Mouse (Mus musculus) MEL (cell line): ENCODE results near the gene Maea. TPM values are rescaled to one million over a fixed set of nuclear protein-coding genes. Genes with fewer than 3 reads are reported as not detected.
A peak's percentile ranks its signal among the peaks of the same experiment; 100 is the strongest.

Experiments used
- DNase-seq: peaks from one replicate; pipeline ENCODE4 v3.0.0; 2011; ENCODE audit warnings: low read depth, low spot score
- H3K27ac ChIP-seq: 2 replicates; pipeline ENCODE4 v1.5.1; 2012; ENCODE audit warnings: low read depth, mild to moderate bottlenecking, control low read depth, low read length, moderate library complexity; ENCODE audit not compliant: control insufficient read depth
- H3K27me3 ChIP-seq, 2 experiments: fragments of 150-350 bp in 1 of 2; sonication (generic) in 1 of 2; 2 replicates each; pipeline ENCODE4 v1.6.1; 2012; ENCODE audit warnings: low read length in 2 of 2, mild to moderate bottlenecking in 2 of 2, improper control_type of control experiment in 1 of 2, moderate library complexity in 1 of 2; ENCODE audit not compliant: insufficient read depth in 2 of 2, control insufficient read depth in 1 of 2
- H3K36me3 ChIP-seq, 2 experiments: 2 replicates each; pipeline ENCODE4 v1.6.1; 2012 to 2014; ENCODE audit warnings: low read length in 2 of 2, improper control_type of control experiment in 1 of 2, inconsistent platforms in 1 of 2, mild to moderate bottlenecking in 1 of 2; ENCODE audit not compliant: insufficient read depth in 2 of 2, control insufficient read depth in 1 of 2
- H3K4me1 ChIP-seq, 2 experiments: fragments of 150-350 bp in 1 of 2; sonication (generic) in 1 of 2; 2 replicates each; pipeline ENCODE4 v1.6.1; 2012; ENCODE audit warnings: low read length in 2 of 2, improper control_type of control experiment in 1 of 2, mild to moderate bottlenecking in 1 of 2; ENCODE audit not compliant: insufficient read depth in 2 of 2, control insufficient read depth in 1 of 2
- H3K4me3 ChIP-seq, 2 experiments: fragments of 150-350 bp in 1 of 2; sonication (generic) in 1 of 2; 2 replicates each; pipeline ENCODE4 v1.5.1; 2012; ENCODE audit warnings: low read depth in 2 of 2, low read length in 2 of 2, mild to moderate bottlenecking in 2 of 2, moderate library complexity in 2 of 2, control low read depth in 1 of 2, improper control_type of control experiment in 1 of 2; ENCODE audit not compliant: control insufficient read depth in 1 of 2, insufficient read depth in 1 of 2
- H3K79me2 ChIP-seq: 2 replicates; pipeline ENCODE4 v1.6.1; 2012; ENCODE audit warnings: mild to moderate bottlenecking, low read length, moderate library complexity; ENCODE audit not compliant: control insufficient read depth, poor library complexity, insufficient read depth
- H3K9ac ChIP-seq: 2 replicates; pipeline ENCODE4 v1.6.1; 2012; ENCODE audit warnings: low read depth, mild to moderate bottlenecking, control low read depth, low read length, moderate library complexity; ENCODE audit not compliant: control insufficient read depth, poor library complexity, severe bottlenecking
- H3K9me3 ChIP-seq: fragments of 150-350 bp; sonication (generic); replicated peaks from 2 replicates; pipeline ENCODE4 v1.6.1; 2012; ENCODE audit warnings: mild to moderate bottlenecking, low read length, improper control_type of control experiment, moderate library complexity; ENCODE audit not compliant: insufficient read depth
- BHLHE40 ChIP-seq: IDR thresholded peaks from 2 replicates; pipeline ENCODE4 v1.6.1; 2012; ENCODE audit warnings: low read depth, mild to moderate bottlenecking, inconsistent platforms, low read length, improper control_type of control experiment, borderline replicate concordance
- CHD1 ChIP-seq: IDR thresholded peaks from 2 replicates; pipeline ENCODE4 v1.6.1; 2012; ENCODE audit warnings: low read depth, mild to moderate bottlenecking, inconsistent platforms, low read length, improper control_type of control experiment
- CHD2 ChIP-seq: IDR thresholded peaks from 2 replicates; pipeline ENCODE4 v1.6.1; 2011; ENCODE audit warnings: low read length, improper control_type of control experiment
- CTCF ChIP-seq, 3 experiments: IDR thresholded peaks in 2 of 3; conservative IDR thresholded peaks in 1 of 3; 2 replicates each; pipeline ENCODE4 v1.5.1; 2011 to 2012; ENCODE audit warnings: low read length in 3 of 3, low read depth in 2 of 3, mild to moderate bottlenecking in 2 of 3, improper control_type of control experiment in 1 of 3, inconsistent platforms in 1 of 3, mixed read lengths in 1 of 3, moderate library complexity in 1 of 3; ENCODE audit not compliant: control insufficient read depth in 1 of 3, insufficient read depth in 1 of 3, poor library complexity in 1 of 3, severe bottlenecking in 1 of 3
- ELF1 ChIP-seq: IDR thresholded peaks from 2 replicates; pipeline ENCODE4 v1.6.1; 2014; ENCODE audit warnings: low read depth, mild to moderate bottlenecking, inconsistent platforms, low read length, improper control_type of control experiment, moderate library complexity
- EP300 ChIP-seq, 2 experiments: IDR thresholded peaks; 2 replicates each; pipeline ENCODE4 v1.6.1; 2011; ENCODE audit warnings: improper control_type of control experiment in 2 of 2, low read length in 2 of 2, low read depth in 1 of 2, mild to moderate bottlenecking in 1 of 2
- GATA1 ChIP-seq: IDR thresholded peaks from 2 replicates; pipeline ENCODE4 v1.6.1; 2011; ENCODE audit warnings: low read depth, low read length, improper control_type of control experiment
- HCFC1 ChIP-seq: IDR thresholded peaks from 2 replicates; pipeline ENCODE4 v1.6.1; 2012; ENCODE audit warnings: low read depth, mild to moderate bottlenecking, inconsistent platforms, low read length, improper control_type of control experiment, moderate library complexity
- MAX ChIP-seq: IDR thresholded peaks from 2 replicates; pipeline ENCODE4 v1.6.1; 2011; ENCODE audit warnings: low read length, improper control_type of control experiment
- MYC ChIP-seq: IDR thresholded peaks from 2 replicates; pipeline ENCODE4 v1.6.1; 2011; ENCODE audit warnings: low read depth, mild to moderate bottlenecking, low read length, improper control_type of control experiment, moderate library complexity
- POLR2AphosphoS2 ChIP-seq: IDR thresholded peaks from 2 replicates; pipeline ENCODE4 v1.6.1; 2011; ENCODE audit warnings: low read length, improper control_type of control experiment
- SIN3A ChIP-seq: IDR thresholded peaks from 2 replicates; pipeline ENCODE4 v1.6.1; 2012; ENCODE audit warnings: low read length, improper control_type of control experiment, inconsistent platforms
- SMC3 ChIP-seq: IDR thresholded peaks from 2 replicates; pipeline ENCODE4 v1.6.1; 2011; ENCODE audit warnings: low read depth, low read length, improper control_type of control experiment
- TBP ChIP-seq: IDR thresholded peaks from 2 replicates; pipeline ENCODE4 v1.8.0; 2011; ENCODE audit warnings: low read depth, low read length, improper control_type of control experiment
- UBTF ChIP-seq: IDR thresholded peaks from 2 replicates; pipeline ENCODE4 v1.6.1; 2012; ENCODE audit warnings: low read depth, mild to moderate bottlenecking, inconsistent platforms, low read length, improper control_type of control experiment, moderate library complexity, borderline replicate concordance; ENCODE audit not compliant: insufficient read depth
- ZC3H11A ChIP-seq: IDR thresholded peaks from 2 replicates; pipeline ENCODE4 v1.6.1; 2012; ENCODE audit warnings: low read depth, mild to moderate bottlenecking, inconsistent platforms, low read length, improper control_type of control experiment
- ZKSCAN1 ChIP-seq: IDR thresholded peaks from 2 replicates; pipeline ENCODE4 v1.6.1; 2012; ENCODE audit warnings: low read depth, mild to moderate bottlenecking, inconsistent platforms, low read length, improper control_type of control experiment, moderate library complexity
- polyA plus RNA-seq, 2 experiments: library from polyadenylated mRNA; stranded (reverse) in 1 of 2; unstranded in 1 of 2; fragments of >175 nt in 1 of 2; fragments of >200 nt in 1 of 2; gene quantifications; 2 replicates each; pipeline versions ENCODE4 v1.2.1 to v1.2.4; 2012; ENCODE audit warnings: low replicate concordance in 2 of 2, low read depth in 1 of 2; ENCODE audit not compliant: insufficient read length in 2 of 2, insufficient read depth in 1 of 2, missing spikeins in 1 of 2
- total RNA-seq: library from RNA; depleted of rRNA; stranded (reverse); fragments of 300-350 nt; gene quantifications from 2 replicates; pipeline ENCODE4 v1.2.3, GENCODE M21; 2012

Maea gene
- total and polyA plus RNA-seq, 3 experiments = 140 to 224 TPM; not detected in 1

- Histone ChIP-seq H3K9ac (no peak overlapping the region), H3K27ac (no peak overlapping the region), H3K79me2 (peaks cover 86% of the 10 kb centered on the region)
- no peak for DNase-seq
- no peak for TF ChIP-seq SIN3A
- no peak for TF ChIP-seq ZC3H11A
- TF ChIP-seq MYC = no peak
- TF ChIP-seq CHD2 = no peak
- TF ChIP-seq, all 39 proteins: peak for 0
- Histone ChIP-seq H3K27me3 (no peaks in the 10 kb centered on the region), H3K9me3 (no peaks in the 10 kb centered on the region), H3K4me3 (no peak overlapping the region), H3K4me1 (peaks cover 4 to 21% of the 10 kb centered on the region in 2 experiments), H3K36me3 (peaks cover 9 to 31% of the 10 kb centered on the region in 2 experiments)
Observed at GRCm38 (mm10) chr5:33343571-33343970, 8.3 kb downstream of the Maea start.

GRCm38 (mm10) chr5:33344070-33344469, 8.8 kb downstream of the Maea start:
- H3K27me3 ChIP-seq = no peaks in the 10 kb centered on the region
- H3K9me3 ChIP-seq = no peaks in the 10 kb centered on the region
- peaks cover 9 to 34% of the 10 kb centered on the region in 2 experiments for H3K36me3 ChIP-seq
- TF ChIP-seq ZKSCAN1 (no peak), EP300 (IDR thresholded peaks at IDR 0.05; ENCODE audit: low read depth in 1 of 2, low read length in 2 of 2) (peak in 1 of 2 experiments; percentile 33; a peak in 1 of 4 replicates), GATA1 (peak; percentile 27; the same call in 1 of the 2 replicates), MYC (no peak)
- TF ChIP-seq, all 39 proteins: peak for 2
- Histone ChIP-seq H3K4me3 (no peak overlapping the region), H3K79me2 (peaks cover 84% of the 10 kb centered on the region), H3K27ac (no peak overlapping the region), H3K9ac (no peak overlapping the region), H3K4me1 (peaks cover 5 to 21% of the 10 kb centered on the region in 2 experiments)
- DNase-seq = peak; percentile 71

GRCm38 (mm10) chr5:33347620-33348019, 12.3 kb downstream of the Maea start:
- H3K4me1 ChIP-seq = peaks cover 26 to 40% of the 10 kb centered on the region in 2 experiments
- H3K27me3 ChIP-seq = no peaks in the 10 kb centered on the region
- no peaks in the 10 kb centered on the region for H3K9me3 ChIP-seq
- DNase-seq = no peak
- peaks cover 3 to 62% of the 10 kb centered on the region in 2 experiments for H3K36me3 ChIP-seq
- no peak overlapping the region for H3K4me3 ChIP-seq
- no peak for TF ChIP-seq GATA1
- no peak for TF ChIP-seq TBP
- no peak for TF ChIP-seq POLR2AphosphoS2
- no peak for TF ChIP-seq ZC3H11A
- TF ChIP-seq MAX = no peak
- TF ChIP-seq CHD1 = no peak
- no peak for TF ChIP-seq BHLHE40
- TF ChIP-seq SMC3 = no peak
- no peak for TF ChIP-seq ELF1
- TF ChIP-seq UBTF = no peak
- TF ChIP-seq CTCF (IDR thresholded peaks at IDR 0.05 in 2 of 3, conservative IDR thresholded peaks at IDR 0.05 in 1 of 3; ENCODE audit: control insufficient read depth in 1 of 3, insufficient read depth in 1 of 3, low read depth in 2 of 3, low read length in 3 of 3, poor library complexity in 1 of 3, severe bottlenecking in 1 of 3) = no peak
- TF ChIP-seq HCFC1 = no peak
- TF ChIP-seq, all 39 proteins: peak for 0
- no peak overlapping the region for H3K9ac ChIP-seq
- H3K79me2 ChIP-seq = peaks cover 79% of the 10 kb centered on the region
- H3K27ac ChIP-seq = no peak overlapping the region
